Mouse (Mus musculus): ENCODE measurements around the gene Efcab11.

- TF ChIP-seq ZNF384 (IDR thresholded peaks at IDR 0.05; ENCODE audit: low read depth, low read length) (no peak), HCFC1 (IDR thresholded peaks at IDR 0.05; ENCODE audit: borderline replicate concordance, insufficient read depth, low read length) (no peak), ZC3H11A (IDR thresholded peaks at IDR 0.05; ENCODE audit: borderline replicate concordance, low read depth, low read length) (no peak), CHD2 (IDR thresholded peaks at IDR 0.05; ENCODE audit: low read depth, low read length) (no peak), MAFK (IDR thresholded peaks at IDR 0.05; ENCODE audit: insufficient read depth, low read depth, low read length) (no peak)
These were observed 20.3 kb upstream of the Efcab11 start for GRCm38 (mm10) chr12:99904537-99904936.
